Mouse (Mus musculus) c-Kit-negative CD71-positive TER-119-positive erythroid progenitor cells, embryonic 14.5 days (primary cell): Measurements from ENCODE around the gene Nsun5.
A peak's percentile ranks its signal among the peaks of the same experiment; 100 is the strongest.

Experiments used
- DNase-seq: peaks from one replicate; pipeline ENCODE4 v3.0.0-alpha.2; 2013; ENCODE audit warnings: low read depth, low spot score

Nsun5 gene

GRCm38 (mm10) chr5:135373601-135374000 is 3.8 kb downstream of the Nsun5 start:
- no peak for DNase-seq

DNA sequence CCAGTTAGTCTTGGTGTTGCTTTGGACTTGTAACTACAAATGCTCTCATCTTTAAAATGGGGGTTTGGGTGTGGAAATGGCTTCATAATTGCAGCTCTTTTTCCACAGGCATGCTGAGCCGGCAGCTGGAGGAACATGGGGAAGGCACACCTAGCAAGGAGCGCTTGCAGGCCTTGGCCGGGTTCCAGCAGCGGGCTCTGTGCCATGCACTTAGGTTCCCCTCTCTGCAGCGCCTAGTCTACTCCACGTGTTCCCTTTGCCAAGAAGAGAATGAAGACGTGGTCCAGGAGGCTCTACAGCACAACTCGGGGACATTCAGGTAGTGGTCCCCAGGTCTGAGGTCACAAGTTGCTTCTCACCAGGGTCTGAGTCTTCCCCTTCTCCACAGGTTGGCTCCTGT is 5.4 kb downstream of the Nsun5 start:
- DNase-seq: no peak

DNA sequence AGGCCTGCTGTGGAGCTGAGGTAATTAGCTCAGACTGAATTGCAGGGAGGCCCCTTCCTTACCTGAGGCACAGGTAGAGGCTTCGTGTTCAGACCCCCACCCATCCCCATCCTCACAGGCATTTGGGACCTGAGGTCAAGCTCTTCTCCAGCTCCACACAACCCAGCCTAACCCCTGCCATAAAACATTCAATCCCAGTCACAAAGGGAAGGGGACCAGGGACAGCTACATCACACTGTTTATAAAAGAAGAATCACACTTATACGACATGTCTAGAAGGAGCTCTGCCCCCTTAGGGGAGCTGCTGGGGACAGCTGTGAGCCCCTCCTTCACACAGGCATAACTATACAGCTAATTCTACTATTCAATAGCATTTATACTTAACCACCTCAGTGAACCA is 6.6 kb downstream of the Nsun5 start:
- DNase-seq: no peak

DNA sequence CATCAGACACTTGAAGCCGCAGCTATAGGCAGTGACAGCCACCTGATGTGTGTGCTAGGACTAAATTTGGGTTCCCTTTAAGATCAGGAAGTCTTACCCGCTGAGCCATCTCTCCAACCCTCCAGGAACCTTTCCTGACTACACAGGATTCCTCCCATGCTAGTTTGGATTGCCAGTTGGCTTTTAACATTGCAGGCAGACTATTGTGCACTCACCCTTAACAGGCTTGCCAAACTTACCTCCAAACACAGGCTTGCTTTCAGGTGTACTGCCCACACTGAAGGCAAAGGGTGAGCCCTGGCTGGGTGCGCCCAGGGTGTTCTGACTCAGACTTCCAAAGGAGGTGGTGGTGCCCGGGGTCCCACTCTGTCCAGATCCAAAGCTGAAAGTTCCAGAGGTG is 10.9 kb downstream of the Nsun5 start:
- DNase-seq: no peak

GRCm38 (mm10) chr5:135381356-135381925 is 11.7 kb downstream of the Nsun5 start:
- no peak for DNase-seq

DNA sequence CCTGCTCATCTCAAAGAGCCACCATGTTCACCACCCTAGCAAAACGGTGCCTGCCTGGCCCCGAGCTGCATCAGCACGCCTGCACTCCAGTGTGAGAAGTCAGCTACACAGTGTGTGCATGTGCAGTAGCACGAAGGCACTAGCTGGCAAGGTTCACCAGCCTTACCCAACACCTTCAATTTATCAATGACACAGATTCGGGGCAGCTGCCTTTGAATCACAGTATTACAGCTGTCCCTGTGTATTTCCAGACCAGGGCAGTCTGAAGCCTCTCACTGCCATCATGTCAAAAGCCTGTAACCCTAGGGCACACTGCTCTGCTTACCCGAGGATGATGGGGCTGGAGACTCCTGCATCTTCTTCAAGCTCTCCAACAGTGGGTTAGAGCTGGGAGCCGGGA is 13.0 kb downstream of the Nsun5 start:
- no peak for DNase-seq

DNA sequence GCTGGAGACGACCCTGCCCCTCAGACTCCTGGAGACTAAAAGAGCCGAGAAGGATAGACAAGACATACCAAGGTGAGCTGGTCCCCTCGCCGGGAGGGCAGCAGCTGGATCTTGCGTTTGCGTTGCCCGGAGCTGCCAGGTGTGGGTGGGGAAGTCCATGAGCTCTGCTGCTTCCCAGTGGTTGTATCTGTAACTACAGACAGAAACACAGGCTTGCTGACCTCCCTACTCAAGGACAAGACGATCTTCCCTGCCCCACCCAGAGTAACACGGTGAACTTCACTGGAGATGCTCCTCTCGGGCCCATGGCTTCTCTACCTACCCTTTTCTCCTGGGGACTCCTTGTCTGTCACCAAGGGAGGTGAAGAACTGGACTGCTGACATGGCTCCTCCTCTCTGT is 14.0 kb downstream of the Nsun5 start:
- no peak for DNase-seq

- DNase-seq: peak; percentile 77
Measured at GRCm38 (mm10) chr5:135394004-135394823, 24.5 kb downstream of the Nsun5 start, which contains the start of gene Pom121. Pom121 (minus strand) TSS chr5:135394546.

DNA sequence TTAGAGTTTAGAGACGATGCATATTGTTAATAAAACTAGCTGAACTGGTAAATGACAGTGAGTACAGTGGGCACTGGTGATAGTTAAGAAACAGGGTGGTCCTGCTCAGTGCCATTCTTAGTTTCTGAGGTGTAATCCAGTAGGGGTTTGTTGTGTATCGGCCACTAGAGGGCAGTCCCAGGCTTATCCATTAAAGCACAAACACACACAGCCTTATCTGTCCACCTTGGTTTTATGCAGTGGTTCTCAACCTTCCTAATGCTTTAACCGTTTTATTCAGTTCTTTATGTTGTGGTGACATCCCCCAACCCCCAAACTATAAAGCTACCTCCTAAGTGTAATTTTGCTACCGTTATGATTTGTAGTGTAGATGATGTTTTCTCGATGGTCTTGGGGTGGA is 26.1 kb downstream of the Nsun5 start:
- DNase-seq: peak; percentile 47

DNA sequence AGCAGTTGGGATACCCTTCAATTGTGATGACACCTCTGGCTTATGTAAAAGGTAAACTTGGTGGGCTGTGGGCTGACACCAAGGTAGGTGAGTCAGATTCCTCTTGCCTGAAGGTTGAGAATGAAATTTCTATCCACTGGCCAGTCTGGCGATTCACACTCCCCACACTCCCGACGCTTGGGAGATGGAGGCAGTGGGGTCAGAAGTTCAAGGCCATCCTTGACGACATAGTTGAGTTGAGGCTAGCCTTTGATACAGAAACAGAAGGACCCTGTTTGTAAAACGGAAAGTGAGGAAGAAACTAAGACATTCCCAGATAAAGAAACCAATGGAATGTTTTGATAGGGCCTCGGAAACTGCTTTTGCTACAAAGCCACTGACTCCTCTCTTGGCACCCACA is 29.6 kb downstream of the Nsun5 start:
- DNase-seq: no peak

- DNase-seq: peak; percentile 54
Measured at GRCm38 (mm10) chr5:135400244-135400643, 30.5 kb downstream of the Nsun5 start.

DNA sequence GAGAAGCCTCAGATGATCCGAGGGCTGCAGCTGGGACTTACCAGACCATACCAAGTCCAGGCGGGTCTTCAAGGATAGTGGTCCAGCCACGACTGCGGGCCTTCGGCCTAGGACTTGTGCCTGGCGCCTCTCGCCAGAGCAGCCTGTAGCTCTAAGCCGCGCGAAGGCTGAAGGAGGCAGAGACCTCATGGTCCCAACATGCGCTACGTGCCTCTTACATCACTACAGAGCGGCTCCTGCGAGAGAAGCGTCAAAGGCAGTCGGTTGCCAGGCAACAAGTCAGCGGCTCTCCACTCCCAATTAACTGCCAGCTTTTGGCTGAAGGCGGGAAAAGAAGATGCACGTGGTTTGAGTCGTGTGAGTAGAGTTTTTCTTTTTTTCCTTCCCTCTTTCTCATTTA is 34.9 kb downstream of the Nsun5 start:
- DNase-seq: no peak

DNA sequence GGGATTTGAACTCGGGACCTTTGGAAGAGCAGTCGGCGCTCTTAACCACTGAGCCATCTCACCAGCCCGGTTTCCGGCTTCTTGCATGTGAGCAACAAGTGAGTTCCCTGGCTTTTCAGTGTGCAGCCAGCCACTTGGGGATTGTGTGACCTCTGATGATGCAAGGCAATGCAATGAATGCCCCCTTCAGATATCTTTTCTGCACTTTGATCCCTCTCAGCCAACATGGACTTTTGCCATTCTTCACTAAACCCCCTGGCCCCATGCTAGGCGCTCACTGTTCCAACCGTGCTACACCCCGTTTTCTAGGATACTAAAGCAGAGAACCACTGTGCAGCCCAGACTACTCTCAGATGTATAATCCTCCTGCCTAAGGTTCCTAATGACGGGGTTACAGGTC is 35.7 kb downstream of the Nsun5 start:
- DNase-seq: no peak

DNA sequence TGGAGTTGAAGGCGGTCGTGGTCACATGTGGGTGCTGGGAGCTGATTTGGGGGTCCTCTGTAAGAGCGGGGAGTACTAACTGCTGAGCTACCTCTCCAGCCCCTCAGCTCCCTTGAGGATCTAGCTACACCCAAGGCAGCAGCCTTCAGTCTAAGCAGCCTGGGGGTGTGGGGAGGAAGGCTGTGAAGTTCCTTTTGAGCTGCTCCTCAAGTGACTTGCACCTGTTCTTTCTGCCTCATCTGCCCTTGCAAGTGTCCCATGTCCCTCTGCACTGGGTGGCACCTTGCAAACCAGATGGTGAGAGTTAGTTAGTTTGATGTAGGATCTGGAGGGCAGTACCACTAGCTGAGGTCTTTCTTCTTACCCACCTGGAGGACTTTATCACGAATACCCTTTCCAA is 38.4 kb downstream of the Nsun5 start:
- no peak for DNase-seq

GRCm38 (mm10) chr5:135410266-135410665 is 40.5 kb downstream of the Nsun5 start:
- DNase-seq: no peak
